Mouse (Mus musculus) kidney, adult 2 months (tissue): ENCODE data around the gene Slit3. TPM values are rescaled to one million over a fixed set of nuclear protein-coding genes. Genes with fewer than 3 reads are reported as not detected.
A peak's percentile ranks its signal among the peaks of the same experiment; 100 is the strongest.

Source experiments
- DNase-seq: peaks from one replicate; pipeline ENCODE4 v3.0.0; 2021
- H3K27ac ChIP-seq: fragments of 200-500 bp; 2 replicates; pipeline ENCODE4 v1.5.1; 2012; ENCODE audit warnings: low read depth, low read length, control low read depth, inconsistent platforms; ENCODE audit not compliant: insufficient read depth
- H3K27me3 ChIP-seq: fragments of 200-500 bp; replicated peaks from 2 replicates; pipeline ENCODE4 v1.6.1; 2012; ENCODE audit warnings: mild to moderate bottlenecking, moderate library complexity, low read length, inconsistent platforms; ENCODE audit not compliant: control insufficient read depth, insufficient read depth
- H3K36me3 ChIP-seq: fragments of 200-500 bp; 2 replicates; pipeline ENCODE4 v1.6.1; 2012; ENCODE audit warnings: mild to moderate bottlenecking, moderate library complexity, low read length, inconsistent platforms; ENCODE audit not compliant: control insufficient read depth, insufficient read depth
- H3K4me1 ChIP-seq: fragments of 200-500 bp; 2 replicates; pipeline ENCODE4 v1.6.1; 2011; ENCODE audit warnings: low read length; ENCODE audit not compliant: control insufficient read depth, insufficient read depth
- H3K4me3 ChIP-seq: fragments of 200-500 bp; 2 replicates; pipeline ENCODE4 v1.5.1; 2011; ENCODE audit warnings: mild to moderate bottlenecking, low read depth, low read length, control low read depth; ENCODE audit not compliant: insufficient read depth
- CTCF ChIP-seq: fragments of 200-500 bp; conservative IDR thresholded peaks from 2 replicates; pipeline ENCODE4 v1.5.1; 2011; ENCODE audit warnings: low read depth, mild to moderate bottlenecking, control low read depth, low read length, moderate library complexity, mixed read lengths; ENCODE audit not compliant: insufficient read depth, insufficient read length
- POLR2A ChIP-seq: fragments of 200-500 bp; IDR thresholded peaks from one replicate; pipeline ENCODE4 v1.6.1; 2011; ENCODE audit warnings: low read depth, low read length, control low read depth
- WGBS: fragments of 180-500 bp; shearing (Covaris S2); methylation state at CpG from one replicate; pipeline ENCODE4 v1.1.7; 2018; 5-methylcytosine and 5-hydroxymethylcytosine counted together
- polyA plus RNA-seq: library from polyadenylated mRNA; depleted of rRNA; stranded (reverse); fragments of >200 nt; gene quantifications from 2 replicates; pipeline ENCODE4 v1.2.3, GENCODE M21; 2012

Slit3 gene
- polyA plus RNA-seq, 1 experiment = 8.4 TPM

DNA sequence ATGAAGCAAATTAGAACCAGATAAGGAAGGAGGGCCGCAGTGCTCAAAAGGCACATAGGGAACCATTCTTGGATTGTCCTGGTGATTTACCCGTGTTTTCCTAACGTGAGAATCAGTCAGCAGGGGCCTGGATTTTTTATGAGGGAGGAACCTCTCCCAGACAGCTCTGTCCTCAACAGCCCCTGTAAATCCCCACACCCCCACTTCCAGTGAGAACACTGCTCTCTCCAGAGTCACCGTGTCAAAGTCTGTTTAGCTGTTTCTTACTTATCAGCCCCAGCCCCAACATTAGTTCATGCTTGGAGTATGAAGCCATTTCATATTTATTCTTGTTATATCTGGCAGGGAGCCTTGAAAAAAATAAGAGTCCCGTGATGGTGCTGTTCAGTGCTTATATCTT lies 272.8 kb downstream of the Slit3 start:
- TF ChIP-seq CTCF = no peak
- Histone ChIP-seq H3K27me3 (no peaks in the 10 kb centered on the region), H3K27ac (no peak overlapping the region), H3K36me3 (no peaks in the 10 kb centered on the region), H3K4me1 (no peaks in the 10 kb centered on the region; the same call in 1 of the 2 replicates), H3K4me3 (no peak overlapping the region)
- no peak for DNase-seq
- 56% methylated on average over 5 of the region's 5 CpGs for WGBS

DNA sequence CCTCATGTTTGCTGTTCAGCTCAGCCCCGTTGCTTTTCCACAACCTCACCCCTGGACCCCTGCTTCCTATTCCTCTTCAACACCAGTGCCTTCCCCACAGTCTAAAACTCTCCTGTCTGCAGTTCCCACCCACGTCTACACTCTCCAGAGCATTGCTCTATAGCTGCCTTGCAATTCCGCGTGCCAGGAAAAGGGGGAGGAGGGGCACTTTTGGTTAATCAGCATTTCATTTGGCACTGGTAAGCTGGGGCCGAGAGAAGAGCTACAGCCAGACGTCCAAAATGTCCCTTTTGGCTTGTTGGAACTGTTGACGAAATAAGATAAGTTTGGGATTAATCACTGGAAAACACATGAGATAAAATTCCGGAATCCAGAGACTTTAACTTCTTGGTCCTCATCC lies 274.4 kb downstream of the Slit3 start:
- Histone ChIP-seq H3K36me3 (no peaks in the 10 kb centered on the region), H3K27me3 (no peaks in the 10 kb centered on the region), H3K27ac (no peak overlapping the region), H3K4me1 (no peaks in the 10 kb centered on the region; the same call in 1 of the 2 replicates), H3K4me3 (no peak overlapping the region)
- TF ChIP-seq POLR2A (no peak), CTCF (no peak)
- peak; percentile 30 for DNase-seq
- WGBS = 45% methylated on average over 8 of the region's 8 CpGs

- Histone ChIP-seq H3K27me3 (no peaks in the 10 kb centered on the region), H3K27ac (no peak overlapping the region), H3K4me1 (no peaks in the 10 kb centered on the region; the same call in 1 of the 2 replicates), H3K4me3 (no peak overlapping the region), H3K36me3 (no peaks in the 10 kb centered on the region)
- DNase-seq = no peak
- TF ChIP-seq CTCF (no peak), POLR2A (no peak)
- 72% methylated on average over 5 of the region's 5 CpGs for WGBS
Observed at GRCm38 (mm10) chr11:35398353-35398752, 277.3 kb downstream of the Slit3 start.

- no peak for DNase-seq
- 90% methylated on average over 9 of the region's 9 CpGs for WGBS
Observed at GRCm38 (mm10) chr11:35403516-35403915, 282.5 kb downstream of the Slit3 start.

DNA sequence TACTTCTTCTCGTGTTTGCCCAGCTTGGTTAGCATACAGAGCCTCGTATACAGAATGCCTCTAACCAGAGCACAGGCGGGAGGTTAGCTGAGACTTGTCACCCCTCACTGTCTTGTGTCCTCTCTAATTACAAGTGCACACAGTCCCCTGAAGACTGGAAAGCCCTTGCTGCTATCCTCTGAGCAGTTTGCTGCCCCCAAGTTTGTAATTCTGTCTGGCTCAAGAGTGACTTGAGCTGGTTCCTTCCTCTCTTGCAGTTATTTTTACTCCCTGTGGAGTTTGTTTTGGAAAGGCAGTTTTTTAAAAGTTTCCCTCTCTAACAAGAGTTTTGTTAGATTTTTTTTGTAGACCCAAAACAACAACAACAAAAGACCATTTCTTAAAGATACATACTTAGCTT lies 285.0 kb downstream of the Slit3 start:
- no peak overlapping the region for H3K27ac ChIP-seq
- DNase-seq = no peak
- TF ChIP-seq POLR2A (no peak), CTCF (no peak)
- WGBS = 70% methylated on average over 3 of the region's 3 CpGs
- no peaks in the 10 kb centered on the region for H3K27me3 ChIP-seq
- H3K36me3 ChIP-seq = no peaks in the 10 kb centered on the region
- H3K4me3 ChIP-seq = no peak overlapping the region
- peaks cover 4% of the 10 kb centered on the region; the same call in 1 of the 2 replicates for H3K4me1 ChIP-seq

More at GRCm38 (mm10) chr11:35403516-35403915, 282.5 kb downstream of the Slit3 start:
- H3K36me3 ChIP-seq = no peaks in the 10 kb centered on the region
- no peaks in the 10 kb centered on the region for H3K27me3 ChIP-seq
- no peak overlapping the region for H3K4me3 ChIP-seq
- peaks cover 4% of the 10 kb centered on the region; the same call in 1 of the 2 replicates for H3K4me1 ChIP-seq
- no peak overlapping the region for H3K27ac ChIP-seq
- TF ChIP-seq CTCF (no peak), POLR2A (no peak)

DNA sequence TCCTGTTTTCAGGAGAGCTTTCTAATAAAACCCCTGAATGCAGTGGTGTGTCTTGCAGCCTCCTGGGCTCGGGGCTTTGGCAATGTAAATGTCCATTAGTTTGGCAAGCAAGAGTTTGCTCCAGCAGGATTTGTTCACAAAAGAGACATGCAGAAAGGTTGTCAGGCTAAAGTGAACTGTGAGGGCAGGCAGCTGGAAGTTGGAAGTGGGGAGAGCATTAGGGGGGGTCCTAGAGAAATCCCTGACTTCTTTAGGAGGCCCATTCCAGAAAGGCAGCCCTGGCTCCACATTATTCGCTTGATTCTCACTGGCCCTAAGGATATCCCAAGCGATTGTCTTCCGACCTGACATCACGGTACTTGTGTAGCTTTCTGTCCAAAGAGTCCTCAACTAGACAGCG lies 285.5 kb downstream of the Slit3 start:
- Histone ChIP-seq H3K4me3 (no peak overlapping the region), H3K27me3 (no peaks in the 10 kb centered on the region), H3K36me3 (no peaks in the 10 kb centered on the region), H3K27ac (no peak overlapping the region), H3K4me1 (peaks cover 4% of the 10 kb centered on the region; the same call in 1 of the 2 replicates)
- WGBS = 80% methylated on average over 6 of the region's 6 CpGs
- DNase-seq = no peak
- TF ChIP-seq POLR2A (no peak), CTCF (no peak)

DNA sequence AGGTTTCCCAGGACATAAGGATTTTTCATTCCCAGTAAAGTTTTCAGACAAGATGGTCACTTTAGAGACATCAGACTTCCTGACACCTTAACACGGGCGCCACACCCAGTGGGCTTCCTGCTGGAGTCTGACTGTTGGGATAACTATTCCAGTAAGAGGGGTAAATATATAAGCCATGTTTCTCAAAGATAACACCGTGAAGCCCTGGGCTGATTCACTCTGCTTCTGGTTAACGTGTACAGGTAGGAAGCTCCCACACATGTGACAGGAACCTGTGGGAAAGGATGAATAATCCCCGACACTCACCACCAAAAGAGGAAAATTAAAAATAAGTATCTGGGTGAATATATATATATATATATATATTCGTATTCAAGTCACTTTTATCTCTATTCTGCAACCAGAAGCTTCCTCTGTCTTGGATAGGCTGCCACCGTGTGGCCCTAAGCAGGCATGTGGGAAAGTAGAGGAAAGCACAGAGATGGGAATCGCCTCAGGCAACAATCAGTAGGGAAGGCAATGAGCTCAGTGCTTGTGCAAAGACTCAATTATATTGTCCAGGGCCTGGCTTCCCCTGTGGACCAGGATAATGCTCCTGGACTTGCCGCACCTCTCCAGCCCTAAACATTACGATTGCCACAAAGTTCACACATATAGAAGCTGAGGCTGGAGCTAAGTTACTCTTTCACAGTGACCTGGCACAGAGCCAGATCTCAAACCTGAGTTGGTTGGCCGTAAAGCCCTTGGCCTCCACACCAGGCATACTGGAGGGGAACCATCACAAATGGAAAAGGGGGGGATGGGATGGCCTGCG lies 286.5 kb downstream of the Slit3 start:
- H3K36me3 ChIP-seq = no peaks in the 10 kb centered on the region
- TF ChIP-seq POLR2A (no peak), CTCF (peak; percentile 76)
- no peak overlapping the region for H3K4me3 ChIP-seq
- no peak overlapping the region for H3K27ac ChIP-seq
- peaks cover 4% of the 10 kb centered on the region; the same call in 1 of the 2 replicates for H3K4me1 ChIP-seq
- DNase-seq = peak; percentile 80
- no peaks in the 10 kb centered on the region for H3K27me3 ChIP-seq
- 28% methylated on average over 12 of the region's 12 CpGs for WGBS
